Mouse (Mus musculus) induced T-regulatory cell, adult 2 months (primary cell): ENCODE results near the gene Atg2b.

Experiments used
- DNase-seq: peaks from one replicate; pipeline ENCODE4 v3.0.0-alpha.2; 2012; ENCODE audit warnings: low read depth

Atg2b gene

DNA sequence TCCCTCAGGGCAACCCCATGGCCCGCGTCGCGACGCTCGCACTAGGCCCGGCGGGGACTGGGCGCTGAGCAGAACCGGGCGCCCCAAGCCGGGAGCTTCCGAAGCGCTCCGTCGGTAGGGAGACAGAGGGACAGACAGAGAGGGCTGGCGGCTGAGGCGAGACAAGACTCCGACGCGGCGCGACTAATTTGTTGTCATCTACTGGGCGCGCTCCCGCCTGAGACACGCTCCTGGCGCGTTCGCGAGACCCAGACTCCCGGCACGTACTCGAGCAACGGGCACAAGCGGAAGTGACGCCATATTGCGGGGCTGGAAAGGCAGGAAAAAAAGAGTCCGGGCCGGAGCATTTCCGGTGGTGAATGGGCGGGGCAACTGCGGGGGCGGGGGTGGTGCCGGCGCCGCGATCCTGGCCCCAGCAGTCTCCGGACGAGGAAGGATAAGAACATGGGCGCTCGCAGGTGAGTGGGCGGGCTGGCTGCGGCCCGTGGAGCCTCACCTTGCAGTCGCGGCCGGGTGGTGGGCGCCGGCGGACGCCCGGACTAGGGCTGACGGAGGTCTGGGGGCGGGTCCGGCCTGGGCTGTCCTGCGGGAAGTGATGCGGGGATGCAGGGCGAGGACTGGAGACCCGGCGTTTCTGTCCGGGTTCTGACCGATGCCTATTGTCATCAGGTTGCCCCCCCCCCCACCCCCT lies at the start of gene Atg2b:
TSS of gene Atg2b (minus strand) at position 211 of the 691 bp plus-strand sequence.
- DNase-seq, result peak; percentile 99

DNA sequence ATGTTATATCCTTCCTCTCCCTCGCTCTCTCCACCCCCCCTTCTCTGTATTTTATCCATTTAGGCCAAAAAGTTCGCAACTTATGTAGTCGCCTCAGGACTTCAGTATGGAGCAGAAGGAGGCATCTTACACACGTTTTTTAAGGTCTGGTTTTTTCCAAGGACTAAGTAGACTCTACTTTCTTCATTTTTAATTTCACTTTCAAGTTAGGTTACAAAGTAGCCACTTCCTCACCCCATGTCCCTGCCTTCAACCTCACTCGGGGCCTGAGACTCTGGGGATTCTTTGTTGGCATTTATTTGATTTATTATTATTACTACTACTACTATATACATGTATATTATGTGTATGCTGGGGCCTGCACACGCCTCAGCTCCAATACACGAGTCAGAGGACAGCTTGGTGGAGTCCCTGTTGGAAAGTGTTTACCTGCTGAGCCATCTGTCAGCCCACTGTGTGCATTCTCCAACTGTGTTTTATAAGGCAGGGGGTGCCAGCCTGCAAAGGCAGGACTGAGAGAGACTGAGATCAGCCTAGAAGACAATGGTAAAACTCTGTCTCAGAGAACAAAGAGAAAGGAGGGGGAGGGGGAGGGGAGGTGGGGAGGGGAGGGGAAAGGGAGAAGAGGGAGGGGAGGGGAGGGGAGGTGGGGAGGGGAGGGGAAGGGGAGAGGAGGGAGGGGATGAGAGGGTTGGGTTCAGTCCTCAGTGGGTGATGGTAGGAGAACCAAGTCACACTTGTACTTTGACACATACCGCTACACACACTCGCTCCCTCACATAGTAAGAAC lies 48.6 kb upstream of the Atg2b start:
- DNase-seq, result no peak

DNA sequence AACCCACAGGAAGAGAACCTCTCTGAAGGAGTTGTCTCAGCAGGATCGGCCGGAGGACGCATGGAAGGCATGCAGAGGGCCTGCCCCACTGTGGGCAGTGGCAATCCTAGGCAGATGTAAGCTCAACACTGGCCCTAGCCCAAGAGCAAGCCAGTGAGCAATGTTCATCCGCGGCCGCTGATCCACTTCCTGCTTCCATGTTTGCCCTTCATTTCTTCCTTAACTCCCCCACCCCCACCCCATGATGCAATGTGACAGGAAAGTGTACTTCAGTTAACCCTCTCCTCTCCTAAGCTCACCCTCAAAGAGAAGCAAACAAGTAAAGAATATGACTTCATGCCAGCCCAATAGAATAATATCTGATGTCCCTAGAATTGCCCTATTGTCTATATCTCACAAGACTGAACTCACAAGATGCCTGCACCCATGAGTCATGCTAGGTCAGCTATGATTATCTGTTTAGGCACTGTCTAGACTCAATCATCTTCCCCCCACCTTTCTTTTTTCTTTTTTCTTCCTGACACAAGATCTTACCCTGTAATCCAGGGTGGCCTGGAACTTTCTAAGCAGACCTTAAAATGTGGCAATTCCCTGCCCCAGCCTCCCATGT lies 45.9 kb upstream of the Atg2b start:
- no peak for DNase-seq

DNA sequence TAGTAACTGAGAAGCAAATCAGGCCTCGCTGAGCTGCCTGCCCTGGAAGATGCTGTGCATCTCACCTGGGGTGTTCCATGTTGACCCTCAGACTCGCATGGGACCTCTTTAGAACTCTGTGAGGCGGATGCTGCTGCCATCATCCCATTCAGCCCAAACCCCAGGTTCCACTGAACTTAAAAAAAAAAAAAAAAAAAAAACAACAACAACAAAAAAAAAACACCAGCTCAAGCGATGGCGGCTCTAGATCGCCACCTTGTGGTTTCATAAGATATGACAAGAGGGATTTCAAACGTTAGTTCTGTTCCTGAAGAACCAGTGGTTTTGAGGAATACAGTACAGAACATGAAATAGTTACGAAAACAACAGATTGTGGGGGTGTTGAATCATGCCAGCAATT lies 43.0 kb upstream of the Atg2b start:
- peak; percentile 80 for DNase-seq

DNA sequence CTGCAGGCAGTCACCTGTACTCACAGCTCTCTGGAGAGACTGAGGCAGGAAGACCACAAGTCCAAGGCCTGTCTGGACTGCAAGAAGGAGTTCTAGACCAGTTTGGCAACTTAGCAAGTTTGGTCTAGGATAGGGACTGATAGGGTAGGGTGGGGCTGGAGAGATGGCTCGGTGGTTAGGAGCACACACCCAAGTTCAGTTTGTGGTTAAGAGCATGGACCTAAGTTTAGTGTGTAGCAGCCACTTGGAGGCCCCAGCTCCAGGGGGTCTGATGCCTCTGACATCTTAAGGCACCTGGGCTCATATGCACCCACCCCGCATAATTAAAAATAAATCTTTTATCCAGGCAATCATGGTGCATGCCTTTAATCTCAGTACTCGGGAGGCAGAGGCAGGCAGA lies 42.3 kb upstream of the Atg2b start:
- DNase-seq, result no peak

DNA sequence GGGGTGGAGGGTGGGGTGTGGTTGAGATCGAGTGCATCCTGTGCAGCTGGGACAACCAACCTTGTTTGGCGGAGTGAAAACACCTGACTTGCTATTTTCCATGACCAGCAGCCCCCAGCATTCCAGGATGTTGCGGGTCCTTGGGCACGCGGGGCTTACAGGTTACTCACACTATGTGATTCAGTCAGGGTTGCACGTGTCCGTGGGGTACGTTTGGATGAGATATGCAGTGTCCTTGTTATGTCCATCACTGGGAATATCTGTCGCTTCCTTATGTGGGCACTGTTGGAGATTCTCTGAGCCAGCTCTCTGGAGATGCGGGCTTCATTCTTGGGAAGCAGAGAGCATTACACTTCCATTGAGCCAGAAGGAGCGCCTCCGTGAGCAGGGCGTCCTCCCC lies 40.7 kb upstream of the Atg2b start:
- no peak for DNase-seq

DNA sequence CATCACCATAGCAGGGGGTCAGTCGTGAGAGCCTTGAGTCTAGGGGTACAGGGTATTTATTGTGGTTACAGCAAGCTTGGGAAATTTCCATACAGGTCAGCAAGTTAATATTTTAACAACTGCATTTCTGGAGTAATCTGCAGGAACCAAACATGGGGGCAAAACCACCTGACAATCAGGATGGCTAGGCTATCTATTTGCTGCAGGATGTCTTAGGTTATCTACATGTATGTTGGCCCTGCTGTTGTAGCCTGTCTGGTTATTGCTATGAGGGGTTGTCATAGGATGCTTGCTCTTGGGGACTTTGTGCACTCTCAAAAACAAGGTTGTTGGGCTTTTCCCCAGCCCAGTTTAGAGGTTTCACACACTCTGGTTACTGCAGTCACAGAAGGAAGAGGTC lies 39.6 kb upstream of the Atg2b start:
- DNase-seq, result no peak

DNA sequence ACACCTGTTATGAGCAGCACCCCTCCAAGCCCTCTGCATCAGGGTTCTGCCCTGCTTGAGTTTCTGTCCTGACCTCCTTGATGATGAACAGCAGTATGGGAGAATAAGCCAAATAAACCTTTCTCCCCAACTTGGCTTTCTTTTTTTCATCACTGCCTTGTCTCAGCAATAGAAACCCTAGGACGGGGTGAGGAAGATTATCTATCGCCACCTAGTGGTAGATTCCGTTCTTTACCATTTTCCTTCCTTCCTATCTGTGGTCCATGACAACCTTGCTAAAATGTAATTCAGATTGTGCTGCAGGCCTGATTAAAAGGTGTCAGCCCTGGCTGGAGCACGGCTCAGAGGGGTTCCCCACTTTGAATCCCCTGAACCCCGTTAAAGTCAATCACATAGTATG lies 37.6 kb upstream of the Atg2b start:
- DNase-seq, result peak; percentile 81

DNA sequence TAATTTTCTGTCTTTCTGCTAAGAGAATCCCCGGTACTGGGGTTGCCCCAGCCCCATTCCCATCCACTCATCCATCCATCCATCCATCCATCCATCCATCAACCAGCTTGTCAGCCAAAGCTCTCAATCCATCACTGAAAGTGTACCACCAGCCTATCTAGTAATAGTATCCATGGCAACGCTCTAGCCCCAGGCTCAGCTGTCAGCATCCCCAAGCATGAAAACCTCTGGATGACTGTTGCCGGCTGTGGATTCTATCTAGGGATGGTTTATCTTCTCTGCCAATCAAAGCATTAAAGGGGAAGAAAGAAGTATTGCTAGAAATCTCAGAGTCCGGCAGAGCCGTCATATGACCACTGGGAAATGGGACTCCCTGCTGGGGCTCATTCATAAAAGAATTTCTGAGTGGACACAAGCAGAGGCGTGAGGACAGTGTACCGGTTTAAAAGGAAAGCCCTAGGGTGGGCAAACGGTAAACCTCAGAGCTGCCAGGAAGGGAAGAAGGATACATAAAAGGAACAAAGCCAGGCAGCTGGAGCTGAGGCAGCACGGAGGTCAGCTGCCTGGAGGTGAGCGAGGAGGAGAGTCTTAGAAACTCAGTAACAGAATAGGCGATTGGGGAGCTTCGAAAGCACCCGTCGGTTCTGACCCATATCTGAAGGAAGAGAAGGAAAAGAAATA lies 36.6 kb upstream of the Atg2b start:
- no peak for DNase-seq

DNA sequence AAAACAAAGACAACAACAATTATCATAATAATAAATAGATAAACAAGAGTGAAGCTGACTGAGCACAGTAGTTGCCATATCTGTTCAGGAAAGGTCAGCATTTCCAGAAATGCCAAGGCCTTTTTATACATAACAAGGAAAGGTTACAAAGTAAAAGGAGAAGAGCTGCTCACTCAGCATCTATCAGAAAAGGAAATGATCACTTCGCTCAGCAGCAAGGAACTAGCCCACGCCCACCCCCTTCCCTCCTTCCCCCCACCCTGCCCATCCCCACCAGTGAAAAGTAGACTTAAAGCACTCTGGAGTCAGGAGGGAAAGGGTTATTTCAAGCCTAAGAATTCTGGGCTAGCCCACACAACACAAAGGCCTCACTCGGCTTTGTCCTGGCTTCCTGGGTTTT lies 35.2 kb upstream of the Atg2b start:
- no peak for DNase-seq

DNA sequence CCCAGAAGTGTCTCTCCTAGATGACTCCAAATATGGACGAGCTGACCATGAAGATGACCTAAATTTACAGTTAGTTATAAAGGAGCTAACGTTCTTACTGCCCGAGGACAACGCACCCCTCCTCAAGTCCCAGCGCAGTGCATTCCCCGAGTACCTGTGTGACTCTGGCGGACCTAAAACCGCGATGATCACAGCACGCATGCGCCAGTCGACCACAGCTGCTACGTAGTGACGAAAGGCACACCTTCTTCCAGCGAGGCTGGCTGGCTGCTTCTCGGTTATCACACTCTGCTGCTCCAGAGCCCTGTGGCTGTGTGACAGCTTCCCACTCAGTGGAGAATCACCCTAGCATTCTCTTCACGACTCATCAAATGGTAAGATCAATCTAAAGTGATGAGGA lies 33.6 kb upstream of the Atg2b start:
- peak; percentile 67 for DNase-seq

DNA sequence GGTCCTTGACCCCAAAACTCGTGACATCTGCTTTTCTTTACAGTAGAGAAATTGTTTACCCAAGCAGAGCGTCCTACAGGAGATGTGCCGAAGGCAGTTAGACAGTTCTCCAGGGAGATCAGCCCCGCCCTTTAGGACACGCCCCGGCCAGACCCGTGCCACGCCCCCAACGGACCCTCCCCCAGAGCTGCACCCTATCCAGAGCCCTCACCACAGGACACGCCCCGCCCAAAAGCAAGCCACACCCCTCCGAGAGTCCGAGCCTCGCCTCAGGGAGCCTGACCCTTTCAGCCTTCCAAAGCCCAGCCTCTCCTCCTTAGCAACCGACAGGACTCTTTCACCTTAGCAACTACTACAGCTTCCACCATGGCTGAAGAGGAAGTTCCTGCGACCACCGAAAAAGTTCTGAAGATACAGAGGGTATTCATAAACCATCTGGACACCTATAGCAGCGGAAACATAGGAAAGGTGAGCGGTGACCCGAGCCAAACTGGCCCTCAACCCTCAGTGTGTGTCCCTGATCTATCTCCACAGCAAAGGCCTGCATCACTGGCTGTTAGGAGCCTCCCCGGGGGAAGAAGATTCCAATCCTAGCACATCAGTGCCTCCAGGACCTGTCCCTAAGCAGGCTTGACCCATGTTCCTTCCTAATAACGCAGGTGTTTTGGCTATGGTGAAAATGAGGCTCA lies 20.9 kb upstream of the Atg2b start, which contains the start of gene Ak7:
TSS of gene Ak7 (plus strand) at position 178 of the 689 bp plus-strand sequence.
- DNase-seq, result peak; percentile 50

DNA sequence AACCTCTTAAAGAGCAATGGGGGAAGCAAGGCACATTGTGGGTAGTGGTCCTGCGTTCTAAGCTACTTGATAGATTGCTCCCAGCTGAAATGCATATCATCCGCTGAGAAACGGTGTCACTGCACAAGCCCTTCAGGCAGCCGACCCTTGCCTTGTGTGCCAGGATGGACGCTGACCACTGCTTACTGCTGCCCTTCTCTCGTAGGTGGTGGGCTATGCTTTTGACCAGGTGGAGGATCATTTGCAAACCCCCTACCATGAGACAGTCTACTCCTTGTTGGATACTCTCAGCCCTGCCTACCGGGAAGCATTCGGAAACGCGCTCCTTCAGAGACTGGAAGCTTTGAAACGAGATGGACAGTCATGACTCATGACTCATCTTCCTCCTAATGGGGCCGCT lies 15.4 kb upstream of the Atg2b start:
- DNase-seq, result no peak

DNA sequence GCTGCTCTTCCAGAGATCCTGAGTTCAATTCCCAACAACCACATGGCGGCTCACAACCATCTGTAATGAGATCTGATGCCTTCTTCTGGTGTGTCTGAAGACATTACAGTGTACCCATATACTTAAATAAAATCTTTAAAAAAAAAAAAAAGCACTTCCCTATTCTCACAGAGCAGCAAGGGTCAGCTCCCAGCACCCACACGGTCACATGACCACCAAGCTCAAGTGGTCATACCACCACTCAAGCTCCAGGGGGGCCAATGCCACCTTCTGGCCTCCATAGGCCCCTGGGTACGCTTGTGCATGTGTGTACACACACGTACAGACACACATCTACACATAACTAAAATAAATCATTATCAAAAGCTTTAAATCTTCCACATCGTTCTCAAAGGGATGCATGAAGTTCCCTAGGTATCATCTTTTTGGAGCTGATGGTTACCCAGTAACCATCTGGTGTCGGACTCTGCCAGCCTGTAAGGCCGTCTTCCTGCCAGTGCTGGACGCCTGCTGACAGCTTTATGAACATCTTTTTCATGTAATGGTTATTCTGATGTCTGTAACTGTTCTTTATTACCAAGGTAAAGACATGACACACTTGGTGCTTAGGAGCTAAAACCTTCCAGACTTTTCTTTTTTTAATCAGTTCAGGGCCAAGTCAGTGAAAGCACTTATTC lies 12.2 kb upstream of the Atg2b start:
- no peak for DNase-seq

DNA sequence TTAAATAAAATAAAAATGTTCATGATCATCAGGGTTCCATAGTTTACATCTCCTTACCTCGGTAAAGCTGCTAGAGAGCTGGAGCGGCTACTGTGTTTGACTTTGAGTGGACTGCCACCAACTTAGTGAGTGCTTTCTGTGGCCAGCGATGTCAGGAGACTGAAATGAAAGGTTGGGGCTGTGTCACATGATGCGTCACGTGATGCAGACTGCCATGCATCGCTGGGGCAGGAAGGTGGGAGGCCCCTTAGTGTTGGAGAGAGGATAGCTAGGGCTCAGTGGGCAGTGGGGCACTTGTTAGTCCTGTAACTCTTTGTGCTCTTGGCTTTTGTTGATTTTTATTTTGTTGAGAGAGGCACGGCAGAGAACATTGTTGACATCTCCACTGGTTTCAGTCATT lies 10.8 kb upstream of the Atg2b start:
- no peak for DNase-seq

DNA sequence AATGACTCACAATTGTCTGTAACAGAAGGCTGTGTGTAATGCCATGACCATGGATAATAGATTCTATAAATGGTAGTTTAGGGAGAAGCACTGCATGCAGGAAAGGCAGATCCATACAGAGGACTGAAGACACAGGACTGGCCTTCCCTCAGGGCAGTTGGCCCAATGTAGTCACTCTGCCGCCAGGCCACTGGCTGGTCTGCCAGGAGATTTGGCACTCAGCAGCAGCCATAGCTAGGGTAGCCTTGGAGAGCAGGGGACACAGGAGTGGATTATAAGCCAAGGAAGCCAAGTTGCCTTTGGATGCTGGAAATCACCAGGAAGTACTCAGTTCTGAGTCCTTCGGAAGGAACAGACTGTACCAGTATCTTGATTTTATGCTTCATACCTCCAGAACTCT lies 9.0 kb upstream of the Atg2b start:
- DNase-seq, result no peak

DNA sequence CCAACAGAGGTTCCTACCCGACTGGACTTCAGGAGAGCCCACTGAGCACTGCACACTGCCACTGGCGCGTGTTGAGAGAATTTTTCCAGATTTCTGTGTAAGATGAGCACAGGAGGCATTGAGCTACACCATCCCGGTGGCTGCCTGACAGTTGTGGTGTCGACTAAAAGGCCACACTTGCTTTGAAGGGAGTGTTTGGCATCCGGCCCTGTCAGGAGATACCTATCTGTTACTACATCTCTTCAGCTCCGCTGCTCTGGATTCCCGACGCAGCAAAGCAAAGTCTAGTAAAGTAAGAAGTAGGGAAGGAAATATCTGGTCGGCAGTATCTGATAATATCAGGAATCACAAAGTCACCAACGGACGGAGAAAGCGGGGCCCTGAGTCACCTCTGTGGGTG lies 4.4 kb upstream of the Atg2b start:
- no peak for DNase-seq

DNA sequence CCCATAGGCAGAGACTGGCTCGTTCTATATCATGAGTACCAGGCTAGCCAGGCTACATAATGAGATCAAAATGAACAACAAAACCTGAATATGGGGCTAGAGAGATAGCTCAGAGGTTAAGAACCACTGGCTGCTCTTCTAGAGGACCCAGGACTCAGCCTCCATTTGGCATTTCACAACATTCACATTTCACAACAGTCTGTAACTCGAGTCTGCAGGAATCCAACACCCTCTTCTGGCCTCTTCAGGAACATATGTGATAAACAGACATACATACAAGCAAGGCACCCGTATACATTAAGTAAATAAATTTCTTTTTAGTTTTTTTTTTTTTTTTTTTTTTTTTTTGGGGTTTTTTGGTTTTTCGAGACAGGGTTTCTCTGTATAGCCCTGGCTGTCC lies 3.5 kb upstream of the Atg2b start:
- no peak for DNase-seq

DNA sequence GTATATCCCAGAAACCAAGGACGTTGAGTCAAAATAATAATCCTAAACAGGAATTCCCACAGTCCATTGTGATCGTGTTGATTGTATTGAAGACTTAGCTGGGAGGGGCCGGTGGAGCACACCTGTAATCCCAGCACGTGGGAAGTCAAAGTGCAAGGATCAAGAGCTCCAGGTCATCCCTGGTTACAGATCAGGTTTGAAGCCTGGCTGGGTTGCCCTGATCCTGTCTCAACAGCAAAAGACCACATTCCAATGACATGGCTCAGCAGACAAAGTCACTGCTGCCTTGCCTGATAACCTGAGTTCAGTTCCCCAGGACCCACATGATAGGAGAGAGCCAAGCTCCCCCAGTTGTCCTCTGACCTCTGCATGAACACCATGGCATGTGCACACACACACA lies 2.4 kb upstream of the Atg2b start:
- no peak for DNase-seq

DNA sequence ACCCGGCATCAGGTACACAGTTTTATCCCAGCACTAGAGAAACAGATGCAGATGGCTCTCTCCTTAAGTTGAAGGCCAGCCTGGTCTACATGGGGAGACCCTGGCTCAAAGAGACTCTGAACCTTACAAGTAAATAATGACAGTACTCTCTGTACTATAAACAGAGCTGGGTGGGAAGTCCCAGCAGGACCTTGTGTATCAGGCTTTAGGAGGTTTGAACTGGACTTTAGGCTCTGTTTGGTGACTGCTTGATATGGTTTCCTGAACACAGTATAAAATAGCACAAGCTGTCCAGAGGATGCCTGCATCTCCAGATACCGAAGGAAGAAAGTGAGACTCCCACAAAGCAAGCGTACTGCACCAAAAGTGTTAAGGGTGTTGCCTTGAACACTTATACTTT lies 1.8 kb upstream of the Atg2b start:
- DNase-seq, result no peak
